Mouse (Mus musculus): ENCODE results near the gene Mrpl30. TPM values are rescaled to one million over a fixed set of nuclear protein-coding genes. Genes with fewer than 3 reads are reported as not detected.

Gene Mrpl30
- 100 to 1,000 TPM; 126 to 165 TPM for total RNA-seq (2023)

GRCm38 (mm10) chr1:37890025-37890652 is at the start of gene Mrpl30, which contains the start of gene Mitd1:
Gene Mrpl30, plus strand, starts transcription at chr1:37890477.
Gene Mitd1, minus strand, starts transcription at chr1:37890411.

GRCm38 (mm10) chr1:37866286-37866685 is 24.0 kb upstream of the Mrpl30 start, which contains the start of gene Tsga10:
Gene Tsga10, minus strand, starts transcription at chr1:37866429.

GRCm38 (mm10) chr1:37871704-37872103 is 18.6 kb upstream of the Mrpl30 start, which contains the start of gene Lipt1:
Gene Lipt1, plus strand, starts transcription at chr1:37871738.

DNA sequence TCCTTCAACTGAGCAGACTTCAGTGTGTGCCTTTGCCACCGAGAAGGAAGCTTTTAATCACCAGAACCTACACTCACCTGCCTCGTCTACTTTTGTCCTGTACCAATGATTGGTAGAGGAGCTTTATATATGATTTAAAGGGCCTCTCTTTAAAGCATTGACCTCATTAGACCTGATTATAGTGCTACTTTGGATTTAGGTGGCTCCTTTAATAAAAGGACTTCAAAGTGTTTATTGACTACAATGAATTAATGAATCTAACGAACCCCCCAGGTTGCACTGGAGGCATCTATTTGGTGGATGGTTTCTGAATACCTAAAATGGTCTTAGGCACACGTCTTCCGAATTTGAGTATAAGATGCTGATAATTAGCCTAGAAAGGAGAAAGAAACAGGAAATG is 26.1 kb downstream of the Mrpl30 start, which contains the start of gene Lyg2:
TSS of gene Lyg2 (minus strand) at position 101 of the 400 bp plus-strand sequence.

Other genes starting within 250 kb of the Mrpl30 start
- under 1 TPM; 0.67 to 0.89 TPM for gene 2010300C02Rik, start 170.4 kb upstream of the Mrpl30 start, total RNA-seq (2023)
- 1 to 10 TPM; 3.3 to 3.5 TPM for gene Tsga10, start 24.0 kb upstream of the Mrpl30 start, total RNA-seq (2023)
- 1 to 10 TPM; 2.6 TPM for gene Lipt1, start 18.7 kb upstream of the Mrpl30 start, total RNA-seq (2023)
- 10 to 100 TPM; 38.8 to 59.0 TPM for gene Mitd1, start 66 bp upstream of the Mrpl30 start, total RNA-seq (2023)
- gene Lyg2, start 26.0 kb downstream of the Mrpl30 start, total RNA-seq (2023) = not detected
- not detected for gene Lyg1, start 67.3 kb downstream of the Mrpl30 start, total RNA-seq (2023)
- gene Txndc9, start 107.4 kb downstream of the Mrpl30 start, total RNA-seq (2023) = 10 to 100 TPM; 60.3 to 71.1 TPM
- 10 to 100 TPM; 44.0 to 48.2 TPM for gene Eif5b, start 107.5 kb downstream of the Mrpl30 start, total RNA-seq (2023)
- gene Rev1, start 239.3 kb downstream of the Mrpl30 start, total RNA-seq (2023) = 10 to 100 TPM; 43.9 to 48.3 TPM